Mouse (Mus musculus) ES-Bruce4 (cell line): ENCODE measurements around the gene Rhot2. TPM values are rescaled to one million over a fixed set of nuclear protein-coding genes. Genes with fewer than 3 reads are reported as not detected.

ENCODE experiments used
- H3K27ac ChIP-seq: 2 replicates; pipeline ENCODE4 v1.5.1; 2012; ENCODE audit warnings: low read length, inconsistent platforms; ENCODE audit not compliant: insufficient read depth
- H3K27me3 ChIP-seq: 2 replicates; pipeline ENCODE4 v1.6.1; 2012; ENCODE audit warnings: mild to moderate bottlenecking, low read length, inconsistent platforms; ENCODE audit not compliant: control insufficient read depth, poor library complexity, insufficient read depth, severe bottlenecking
- H3K36me3 ChIP-seq: 2 replicates; pipeline ENCODE4 v1.6.1; 2012; ENCODE audit warnings: inconsistent platforms, mild to moderate bottlenecking, low read length, moderate library complexity; ENCODE audit not compliant: control insufficient read depth, poor library complexity, insufficient read depth, severe bottlenecking
- H3K4me1 ChIP-seq: one replicate; pipeline ENCODE4 v1.8.1; 2011; ENCODE audit warnings: low read length; ENCODE audit not compliant: control insufficient read depth, insufficient read depth
- H3K4me3 ChIP-seq: 2 replicates; pipeline ENCODE4 v1.5.1; 2011; ENCODE audit warnings: low read depth, mild to moderate bottlenecking, low read length
- H3K9ac ChIP-seq: 2 replicates; pipeline ENCODE4 v1.6.1; 2012; ENCODE audit warnings: low read depth, mild to moderate bottlenecking, inconsistent platforms; ENCODE audit not compliant: poor library complexity, severe bottlenecking
- H3K9me3 ChIP-seq: replicated peaks from 2 replicates; pipeline ENCODE4 v1.6.1; 2012; ENCODE audit warnings: mild to moderate bottlenecking, low read length, inconsistent platforms; ENCODE audit not compliant: control insufficient read depth, poor library complexity, insufficient read depth, severe bottlenecking
- CTCF ChIP-seq: IDR thresholded peaks from one replicate; pipeline ENCODE4 v1.8.1; 2011; ENCODE audit warnings: low read depth, low read length
- EP300 ChIP-seq: IDR thresholded peaks from 2 replicates; pipeline ENCODE4 v1.6.1; 2011; ENCODE audit warnings: low read depth, low read length; ENCODE audit not compliant: insufficient read depth
- POLR2A ChIP-seq: IDR thresholded peaks from one replicate; pipeline ENCODE4 v1.8.1; 2011; ENCODE audit warnings: low read length; ENCODE audit not compliant: insufficient read depth
- polyA plus RNA-seq: library from polyadenylated mRNA; stranded (reverse); fragments of >200 nt; gene quantifications from 2 replicates; pipeline ENCODE4 v1.2.4, GENCODE M21; 2011; ENCODE audit warnings: low read depth; ENCODE audit not compliant: missing spikeins, insufficient read depth, insufficient read length

Gene Rhot2
- polyA plus RNA-seq, 1 experiment = 23.6 TPM

DNA sequence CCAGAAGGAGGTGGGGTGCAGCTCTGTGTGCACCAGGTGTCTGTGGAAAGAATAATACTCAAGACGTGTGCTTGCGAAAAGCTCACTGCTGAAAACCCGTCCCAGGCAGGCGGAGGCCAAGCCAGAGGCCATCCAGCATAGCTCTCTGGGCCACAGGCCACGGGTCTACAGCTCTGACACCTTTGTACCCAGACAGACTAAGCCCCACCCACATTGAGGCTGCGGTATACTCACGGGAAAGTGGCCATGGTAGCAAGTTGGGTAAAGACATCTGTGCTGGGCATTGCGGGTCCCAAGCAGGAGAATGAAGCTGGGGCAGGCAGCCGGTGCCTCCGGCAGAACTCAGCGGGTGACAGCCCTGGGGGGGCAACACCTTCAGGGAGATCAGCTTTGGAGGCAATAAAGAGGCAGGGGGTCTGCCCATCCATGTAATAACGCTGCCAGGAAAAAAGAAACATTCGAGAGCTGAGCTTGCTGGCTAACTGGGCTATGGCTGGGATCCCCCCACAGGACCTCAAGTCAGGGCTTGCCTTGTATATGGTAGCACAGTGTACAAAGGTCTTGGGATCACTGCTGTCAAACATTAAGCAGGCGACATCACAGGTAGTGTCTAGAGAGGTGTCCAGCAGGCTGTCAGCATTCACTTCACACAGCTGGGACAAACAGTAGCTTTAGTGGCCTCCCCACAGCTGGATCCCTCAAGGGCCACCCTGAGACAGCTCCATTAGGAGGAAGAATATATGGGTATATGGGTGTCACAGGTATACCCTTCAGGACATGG, 5.0 kb downstream of the Rhot2 start:
- Histone ChIP-seq H3K4me3 (no peak overlapping the region), H3K27ac (no peak overlapping the region), H3K36me3 (peaks cover 20% of the 10 kb centered on the region), H3K9ac (no peak overlapping the region), H3K4me1 (peaks cover 2% of the 10 kb centered on the region), H3K27me3 (no peaks in the 10 kb centered on the region), H3K9me3 (no peaks in the 10 kb centered on the region)
- TF ChIP-seq CTCF (no peak), EP300 (no peak), POLR2A (no peak)

DNA sequence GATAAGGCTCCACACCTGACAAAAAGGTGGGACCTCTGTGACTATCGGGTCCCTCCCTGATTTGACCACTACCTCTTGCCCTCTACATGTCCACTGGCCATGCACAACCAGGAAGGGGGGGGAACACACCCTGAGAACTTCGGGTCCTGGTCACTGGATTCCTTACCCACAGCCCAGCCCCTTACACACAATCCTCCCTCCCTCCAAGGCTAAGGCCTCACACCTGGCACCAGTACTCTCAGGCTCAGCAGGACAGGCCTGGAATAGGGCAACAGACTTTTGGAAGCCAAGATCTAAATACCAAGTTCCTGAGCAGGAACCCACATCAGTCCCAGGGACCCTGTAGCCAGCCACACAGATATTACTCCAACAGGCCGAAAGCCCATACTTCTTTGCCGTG, 5.7 kb downstream of the Rhot2 start:
- no peak overlapping the region for H3K9ac ChIP-seq
- TF ChIP-seq EP300 (no peak), POLR2A (no peak), CTCF (no peak)
- peaks cover 20% of the 10 kb centered on the region for H3K36me3 ChIP-seq
- H3K27me3 ChIP-seq = no peaks in the 10 kb centered on the region
- no peak overlapping the region for H3K27ac ChIP-seq
- no peak overlapping the region for H3K4me3 ChIP-seq
- H3K9me3 ChIP-seq = no peaks in the 10 kb centered on the region
- peaks cover 4% of the 10 kb centered on the region for H3K4me1 ChIP-seq

DNA sequence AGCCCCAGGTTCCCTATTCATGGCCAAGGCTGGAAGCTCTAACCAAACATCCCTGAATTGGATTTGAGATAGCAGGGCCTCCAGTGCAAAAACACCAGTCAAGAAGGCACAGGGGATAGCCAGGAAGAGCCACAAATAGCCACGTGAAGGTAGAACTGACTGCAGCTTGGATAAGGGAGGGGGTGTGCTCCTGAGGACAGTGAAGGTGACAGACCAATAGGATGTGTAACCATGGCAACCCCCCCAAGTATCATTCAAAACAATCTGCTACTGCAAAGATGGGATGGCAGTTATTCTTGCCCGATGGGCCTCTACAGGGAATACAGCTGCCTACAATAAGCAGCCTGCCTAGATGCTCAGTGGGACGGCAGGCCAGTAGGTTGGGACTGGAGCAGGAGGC, 7.1 kb downstream of the Rhot2 start:
- TF ChIP-seq CTCF (no peak), EP300 (no peak), POLR2A (no peak)
- no peak overlapping the region for H3K9ac ChIP-seq
- H3K27me3 ChIP-seq = no peaks in the 10 kb centered on the region
- H3K9me3 ChIP-seq = no peaks in the 10 kb centered on the region
- H3K4me1 ChIP-seq = peaks cover 4% of the 10 kb centered on the region
- H3K36me3 ChIP-seq = peaks cover 20% of the 10 kb centered on the region
- no peak overlapping the region for H3K27ac ChIP-seq
- H3K4me3 ChIP-seq = no peak overlapping the region

DNA sequence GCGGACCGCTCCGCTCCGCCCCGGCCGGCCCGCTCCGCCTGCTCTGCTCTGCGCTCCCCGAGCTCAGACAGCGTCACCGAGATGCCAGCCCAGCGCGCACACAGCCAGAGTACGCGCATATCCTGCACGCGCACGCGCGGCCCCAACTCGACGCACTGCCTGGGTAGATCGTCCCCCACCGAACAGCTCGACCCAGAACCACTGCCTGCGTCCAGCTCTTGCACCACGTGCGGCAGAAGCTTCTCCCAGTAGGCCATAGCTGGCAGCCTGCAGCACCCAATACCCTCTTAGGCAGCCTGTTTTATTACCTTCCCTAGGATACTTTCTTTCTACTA, 7.6 kb downstream of the Rhot2 start, which contains the start of gene Rhbdl1:
Rhbdl1 (minus strand) TSS at position 220 of the 335 bp plus-strand sequence.
- TF ChIP-seq POLR2A (no peak), EP300 (no peak), CTCF (no peak)
- no peak within 1 kb of the TSS for H3K27ac ChIP-seq
- H3K4me1 ChIP-seq = peaks cover 4% of the 10 kb centered on the region
- H3K4me3 ChIP-seq = peak within 1 kb of the TSS; percentile 21
- no peaks in the 10 kb centered on the region for H3K27me3 ChIP-seq
- peaks cover 20% of the 10 kb centered on the region for H3K36me3 ChIP-seq
- H3K9me3 ChIP-seq = no peaks in the 10 kb centered on the region
- H3K9ac ChIP-seq = peak within 1 kb of the TSS; percentile 23; the same call in 1 of the 2 replicates

DNA sequence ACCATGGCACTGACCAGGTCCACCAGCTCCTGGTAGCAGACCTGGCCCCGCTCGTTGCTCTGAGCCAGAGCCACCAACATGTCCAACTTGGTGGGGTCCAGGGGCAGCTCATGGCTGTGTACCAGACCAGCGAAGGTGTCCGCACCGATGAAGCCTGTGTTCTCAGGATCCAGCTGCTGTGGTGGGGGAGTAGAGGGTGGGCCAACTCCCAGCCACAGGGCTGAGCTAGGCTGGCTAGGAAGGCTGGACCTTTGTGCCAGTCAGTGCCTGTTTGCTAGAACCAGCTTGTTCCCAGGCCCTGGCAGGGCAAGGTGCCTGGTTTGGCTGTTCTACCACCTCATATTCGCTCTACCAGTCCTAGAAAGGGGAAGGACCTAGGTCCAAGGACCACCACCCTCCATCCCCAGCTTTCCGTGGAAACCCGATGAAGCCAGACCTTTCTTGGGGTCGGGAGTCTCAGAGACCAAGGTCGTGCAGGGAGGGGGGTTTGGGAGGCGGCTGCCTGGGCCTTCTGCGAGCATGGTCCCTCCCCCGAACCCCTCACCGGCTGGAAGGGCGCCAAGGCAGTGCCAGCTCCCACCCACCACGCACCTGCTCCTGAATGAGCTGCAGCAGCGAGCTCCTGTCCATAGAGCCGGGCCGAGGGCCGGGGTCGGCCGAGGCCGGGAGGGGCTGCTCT, 8.1 kb downstream of the Rhot2 start:
- Histone ChIP-seq H3K4me1 (peaks cover 4% of the 10 kb centered on the region), H3K9ac (peak overlapping the region; percentile 23; the same call in 1 of the 2 replicates), H3K27ac (no peak overlapping the region), H3K36me3 (peaks cover 17% of the 10 kb centered on the region), H3K9me3 (no peaks in the 10 kb centered on the region), H3K27me3 (no peaks in the 10 kb centered on the region), H3K4me3 (peak overlapping the region; percentile 21)
- TF ChIP-seq CTCF (no peak), EP300 (no peak), POLR2A (no peak)

DNA sequence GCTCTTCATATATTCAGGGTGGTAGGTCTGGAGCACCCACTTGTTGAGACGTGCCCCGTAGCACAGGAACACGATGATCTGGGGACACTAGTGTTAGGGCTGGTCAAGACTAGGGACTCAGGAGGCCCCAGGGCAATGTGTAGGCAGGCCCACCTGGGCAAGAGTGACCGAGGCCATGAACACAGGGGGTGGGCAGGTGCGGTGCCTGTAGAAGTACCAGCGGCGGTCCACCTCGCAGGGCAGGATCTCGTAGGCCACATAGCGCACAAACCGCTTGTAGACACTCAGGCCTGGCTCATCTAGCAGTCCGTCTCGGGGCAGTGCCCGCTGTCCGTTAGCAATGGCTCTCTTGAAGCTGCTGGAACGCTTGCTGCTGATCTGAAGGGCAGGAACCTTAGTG, 8.8 kb downstream of the Rhot2 start:
- no peaks in the 10 kb centered on the region for H3K27me3 ChIP-seq
- TF ChIP-seq POLR2A (no peak), EP300 (no peak), CTCF (no peak)
- no peaks in the 10 kb centered on the region for H3K9me3 ChIP-seq
- H3K27ac ChIP-seq = no peak overlapping the region
- H3K9ac ChIP-seq = no peak overlapping the region
- peaks cover 17% of the 10 kb centered on the region for H3K36me3 ChIP-seq
- no peak overlapping the region for H3K4me3 ChIP-seq
- H3K4me1 ChIP-seq = peaks cover 4% of the 10 kb centered on the region
